In the genomic region with DNA sequence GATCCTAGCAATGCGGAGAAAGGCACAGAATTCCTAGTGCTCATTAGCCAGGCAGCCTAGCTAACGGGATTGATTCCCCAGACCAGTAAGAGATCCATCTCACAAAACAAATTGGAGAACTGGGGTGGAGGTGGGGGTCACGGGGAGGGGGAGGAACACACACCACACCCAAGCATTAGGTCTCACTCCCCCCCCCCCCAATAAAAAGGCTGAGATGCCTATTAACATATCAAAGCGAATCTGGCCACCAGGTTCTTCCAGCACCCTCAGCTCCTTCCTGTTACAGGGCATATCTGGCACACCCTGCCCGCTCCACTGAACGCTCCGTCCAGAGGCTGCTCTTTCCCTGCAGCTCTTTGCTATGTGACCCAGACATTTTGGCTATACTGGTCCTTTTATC, we compare ENCODE assay signal across 17 mouse cellular contexts. TPM values are rescaled to one million over a fixed set of nuclear protein-coding genes. Genes with fewer than 3 reads are reported as not detected.
DNase-seq lines count a peak whose midpoint lies in the region; ATAC-seq and TF ChIP-seq lines count a peak whose summit lies in the region.
"Had no signal": no experiment of that assay in that cellular context is flagged by ENCODE, and none has a peak within 500 bp of the region (broad histone marks: within the 10 kb centered on the region; RNA-seq: fewer than 3 reads in every experiment).

No protein-coding gene starts in this region.

- H3K9me3 ChIP-seq in ES-E14 (ENCODE audit: control insufficient read depth, insufficient read depth, low read depth, low read length) = no peaks in the 10 kb centered on the region
- H3K9me3 ChIP-seq: embryonic facial prominence, embryonic 13.5 days; embryonic facial prominence, embryonic 15.5 days; forebrain, embryonic 10.5 days; forebrain, embryonic 12.5 days had no signal

- no peak overlapping the region for H3K4me3 ChIP-seq in ES-E14 (ENCODE audit: insufficient read depth in 1 of 2, low read depth in 1 of 2, low read length in 2 of 2, poor library complexity in 1 of 2, severe bottlenecking in 1 of 2)
- H3K4me3 ChIP-seq: embryonic facial prominence, embryonic 13.5 days; embryonic facial prominence, embryonic 15.5 days; erythroblast, embryonic 14.5 days; forebrain, embryonic 10.5 days; forebrain, embryonic 12.5 days had no signal

- peak overlapping the region; percentile 6; the same call in 1 of the 2 replicates for H3K9ac ChIP-seq in ES-E14 (ENCODE audit: insufficient read depth, low read depth, low read length, poor library complexity, severe bottlenecking)
- H3K9ac ChIP-seq: embryonic facial prominence, embryonic 13.5 days; embryonic facial prominence, embryonic 15.5 days; forebrain, embryonic 12.5 days had no signal

- H3K4me1 ChIP-seq in ES-E14 (ENCODE audit: control insufficient read depth in 2 of 2, insufficient read depth in 2 of 2, low read length in 2 of 2, poor library complexity in 1 of 2) = peaks cover 5 to 20% of the 10 kb centered on the region in 2 experiments; a peak in 2 of 4 replicates
- H3K4me1 ChIP-seq: embryonic facial prominence, embryonic 15.5 days; forebrain, embryonic 12.5 days had no signal

- ATAC-seq in cerebellum, adult (ENCODE audit: insufficient number of reproducible peaks, low FRiP score, low TSS enrichment) = no peak
- ATAC-seq: forebrain, embryonic 14.5 days; forebrain, embryonic 16.5 days had no signal

- in situ Hi-C loops in ES-E14 (cut with MboI; ENCODE audit: low sequenced_read_pairs in 2 of 2, unreplicated experiment in 2 of 2) = no loop called here

- H3K27ac ChIP-seq in ES-E14 (ENCODE audit: insufficient read depth, low read depth, low read length, poor library complexity, severe bottlenecking) = no peak overlapping the region
- H3K27ac ChIP-seq: embryonic facial prominence, embryonic 13.5 days; embryonic facial prominence, embryonic 15.5 days; forebrain, embryonic 12.5 days had no signal

- DNase-seq in ES-CJ7 (ENCODE audit: low read depth, low spot score) (peak; percentile 71), ES-E14 (ENCODE audit: low read depth, low spot score) (no peak), ZHBTc4 (ENCODE audit: low read depth, low spot score) (peak; percentile 60)
- DNase-seq in cerebellum, adult 18-20 months = no peak
- no peak for DNase-seq in thymus, postnatal 25 days
- DNase-seq: adrenal gland, adult 2 months; adrenal gland, postnatal 10 days; adrenal gland, postnatal 25 days; embryo, embryonic 11 days had no signal

- H3K36me3 ChIP-seq in ES-E14 (ENCODE audit: control insufficient read depth, insufficient read depth, low read length, poor library complexity, severe bottlenecking) = no peaks in the 10 kb centered on the region
- H3K36me3 ChIP-seq: embryonic facial prominence, embryonic 13.5 days; embryonic facial prominence, embryonic 15.5 days; forebrain, embryonic 10.5 days; forebrain, embryonic 12.5 days had no signal

TF ChIP-seq in ES-E14, 5 proteins besides CTCF, POLR2A, EP300 and RAD21:
- no peak for TF ChIP-seq ZNF384 (IDR thresholded peaks at IDR 0.05; ENCODE audit: low read depth, low read length)
- TF ChIP-seq HCFC1 (IDR thresholded peaks at IDR 0.05; ENCODE audit: borderline replicate concordance, insufficient read depth, low read length) = no peak
- no peak for TF ChIP-seq MAFK (IDR thresholded peaks at IDR 0.05; ENCODE audit: insufficient read depth, low read depth, low read length)
- no peak for TF ChIP-seq CHD2 (IDR thresholded peaks at IDR 0.05; ENCODE audit: low read depth, low read length)
- TF ChIP-seq ZC3H11A (IDR thresholded peaks at IDR 0.05; ENCODE audit: borderline replicate concordance, low read depth, low read length) = no peak
TF ChIP-seq in ES-E14: peak in this region for 0.

RNA-seq across cellular contexts. Expression of gene Kat6b, which starts 22.5 kb away (rescaled TPM):
- 172 and 204 TPM in 2 replicates for total RNA-seq in ES-E14 (2012; rRNA removed)

Comparison
In these comparisons a context has a peak if more than half of its experiments do, and no peak if none do; other contexts are left out.
1. DNase-seq: peak in ES-CJ7 (single experiment) and ZHBTc4 (single experiment); none in ES-E14 (single experiment), cerebellum, adult 18-20 months (0 of 2) and thymus, postnatal 25 days (single experiment).